Mouse (Mus musculus) heart, embryonic 10.5 days (tissue): ENCODE results near the gene Supt6. TPM values are rescaled to one million over a fixed set of nuclear protein-coding genes. Genes with fewer than 3 reads are reported as not detected.
"Not testable (repeated sequence)": the region's sequence is repeated elsewhere in the genome, so short reads cannot be mapped to it uniquely, and the experiment has no call there.

ENCODE experiments used
- DNase-seq: peaks from one replicate; pipeline ENCODE4 v3.0.0-alpha.2; 2017; ENCODE audit warnings: low spot score
- H3K27ac ChIP-seq: fragments of 300-500 bp; sonication (generic); 2 replicates; pipeline ENCODE4 v1.5.1; 2016; ENCODE audit warnings: mild to moderate bottlenecking
- H3K27me3 ChIP-seq: fragments of 300-500 bp; sonication (generic); 2 replicates; pipeline ENCODE4 v1.6.1; 2016; ENCODE audit warnings: mild to moderate bottlenecking; ENCODE audit not compliant: poor library complexity, insufficient read depth, severe bottlenecking
- H3K36me3 ChIP-seq: fragments of 300-500 bp; sonication (generic); 2 replicates; pipeline ENCODE4 v1.6.1; 2016; ENCODE audit warnings: mild to moderate bottlenecking, moderate library complexity
- H3K4me1 ChIP-seq: fragments of 300-500 bp; sonication (generic); 2 replicates; pipeline ENCODE4 v1.6.1; 2016; ENCODE audit warnings: mild to moderate bottlenecking
- H3K4me3 ChIP-seq: fragments of 300-500 bp; sonication (generic); 2 replicates; pipeline ENCODE4 v1.5.1; 2016; ENCODE audit warnings: mild to moderate bottlenecking, moderate library complexity
- H3K9me3 ChIP-seq: fragments of 300-500 bp; sonication (generic); 2 replicates; pipeline ENCODE4 v1.6.1; 2016; ENCODE audit warnings: mild to moderate bottlenecking, moderate library complexity
- WGBS: fragments of 180-500 bp; shearing (Covaris S2); methylation state at CpG from one replicate; pipeline ENCODE4 v1.1.7; 2016; 5-methylcytosine and 5-hydroxymethylcytosine counted together
- polyA plus RNA-seq: library from polyadenylated mRNA; unstranded; fragments of >200 nt; fragmentation: Nextera tagmentation; extraction: Ambion mirVana; gene quantifications from 2 replicates; pipeline ENCODE4 v1.2.1, GENCODE M21; 2016

Supt6 gene
- polyA plus RNA-seq, 1 experiment from 2014 or later = 29.1 TPM

- no peaks in the 10 kb centered on the region for H3K27me3 ChIP-seq
- H3K4me3 ChIP-seq = peak within 1 kb of the TSS; percentile 87
- DNase-seq = peak; percentile 92
- H3K27ac ChIP-seq = peak within 1 kb of the TSS; percentile 99
- H3K36me3 ChIP-seq = peaks cover 29% of the 10 kb centered on the region
- WGBS = under 1% methylated on average over 79 of the region's 80 CpGs
- no peaks in the 10 kb centered on the region for H3K9me3 ChIP-seq
- H3K4me1 ChIP-seq = peaks cover 28% of the 10 kb centered on the region
These were observed 57.2 kb downstream of the Supt6 start, which contains the start of gene Rab34 for GRCm38 (mm10) chr11:78188331-78189233. Gene Rab34 (plus strand): TSS chr11:78188430.

- 94% methylated on average over 6 of the region's 6 CpGs for WGBS
- Histone ChIP-seq H3K4me3 (0 out of 2 replicates have a peak overlapping the region, but pooled peaks have one; percentile 92), H3K4me1 (peaks cover 49% of the 10 kb centered on the region), H3K36me3 (peaks cover 26% of the 10 kb centered on the region)
- not testable (repeated sequence) for H3K9me3 ChIP-seq, H3K27ac ChIP-seq, H3K27me3 ChIP-seq, DNase-seq
These were observed 61.1 kb downstream of the Supt6 start for GRCm38 (mm10) chr11:78184702-78185101.

GRCm38 (mm10) chr11:78183884-78184514 lies 61.8 kb downstream of the Supt6 start:
- DNase-seq = no peak
- Histone ChIP-seq H3K4me3 (peak overlapping the region; percentile 92), H3K27ac (peak overlapping the region; percentile 96)

GRCm38 (mm10) chr11:78182961-78183844 lies 62.6 kb downstream of the Supt6 start, which contains the start of gene Rpl23a:
Gene Rpl23a (minus strand): TSS chr11:78183584.
- WGBS = under 1% methylated on average over 38 of the region's 38 CpGs

More at GRCm38 (mm10) chr11:78183884-78184514, 61.8 kb downstream of the Supt6 start:
- WGBS = 43% methylated on average over 10 of the region's 10 CpGs
- peaks cover 48% of the 10 kb centered on the region for H3K4me1 ChIP-seq
- H3K27me3 ChIP-seq = no peaks in the 10 kb centered on the region
- H3K9me3 ChIP-seq = no peaks in the 10 kb centered on the region
- H3K36me3 ChIP-seq = peaks cover 31% of the 10 kb centered on the region

GRCm38 (mm10) chr11:78182450-78182849 lies 63.3 kb downstream of the Supt6 start:
- Histone ChIP-seq H3K27ac (peak overlapping the region; percentile 96), H3K4me3 (peak overlapping the region; percentile 92), H3K36me3 (peaks cover 31% of the 10 kb centered on the region), H3K27me3 (no peaks in the 10 kb centered on the region), H3K4me1 (peaks cover 51% of the 10 kb centered on the region), H3K9me3 (no peaks in the 10 kb centered on the region)
- no peak for DNase-seq
- 3% methylated on average over 7 of the region's 7 CpGs for WGBS

More at GRCm38 (mm10) chr11:78182961-78183844, 62.6 kb downstream of the Supt6 start, which contains the start of gene Rpl23a:
- H3K27ac ChIP-seq = peak within 1 kb of the TSS; percentile 96
- peaks cover 49% of the 10 kb centered on the region for H3K4me1 ChIP-seq
- peak; percentile 94 for DNase-seq
- peaks cover 31% of the 10 kb centered on the region for H3K36me3 ChIP-seq
- peak within 1 kb of the TSS; percentile 92 for H3K4me3 ChIP-seq
- H3K27me3 ChIP-seq = no peaks in the 10 kb centered on the region
- H3K9me3 ChIP-seq = no peaks in the 10 kb centered on the region

- WGBS = 41% methylated on average over 2 of the region's 2 CpGs
- no peak for DNase-seq
- 0 out of 2 replicates have a peak overlapping the region, but pooled peaks have one; percentile 22 for H3K27ac ChIP-seq
These were observed 63.9 kb downstream of the Supt6 start for GRCm38 (mm10) chr11:78181830-78182357.

GRCm38 (mm10) chr11:78180081-78180761 lies 65.6 kb downstream of the Supt6 start:
- H3K9me3 ChIP-seq = no peaks in the 10 kb centered on the region
- peaks cover 31% of the 10 kb centered on the region for H3K36me3 ChIP-seq
- H3K4me1 ChIP-seq = peaks cover 57% of the 10 kb centered on the region
- peak overlapping the region; percentile 76 for H3K4me3 ChIP-seq
- no peak for DNase-seq
- no peak overlapping the region for H3K27ac ChIP-seq
- H3K27me3 ChIP-seq = no peaks in the 10 kb centered on the region
- WGBS = 62% methylated on average over 6 of the region's 6 CpGs

More at GRCm38 (mm10) chr11:78181830-78182357, 63.9 kb downstream of the Supt6 start:
- Histone ChIP-seq H3K27me3 (no peaks in the 10 kb centered on the region), H3K36me3 (peaks cover 31% of the 10 kb centered on the region), H3K4me3 (peak overlapping the region; percentile 92), H3K9me3 (no peaks in the 10 kb centered on the region), H3K4me1 (peaks cover 52% of the 10 kb centered on the region)

- no peak for DNase-seq
- H3K27me3 ChIP-seq = no peaks in the 10 kb centered on the region
- WGBS = 25% methylated on average over 8 of the region's 8 CpGs
- peaks cover 31% of the 10 kb centered on the region for H3K36me3 ChIP-seq
- H3K27ac ChIP-seq = peak overlapping the region; percentile 94
- peak overlapping the region; percentile 76 for H3K4me3 ChIP-seq
- peaks cover 59% of the 10 kb centered on the region for H3K4me1 ChIP-seq
- H3K9me3 ChIP-seq = no peaks in the 10 kb centered on the region
These were observed 66.3 kb downstream of the Supt6 start for GRCm38 (mm10) chr11:78179438-78179999.

GRCm38 (mm10) chr11:78178859-78179437 lies 66.8 kb downstream of the Supt6 start:
- no peaks in the 10 kb centered on the region for H3K27me3 ChIP-seq
- 1% methylated on average over 29 of the region's 29 CpGs for WGBS

GRCm38 (mm10) chr11:78177903-78178858 lies 67.6 kb downstream of the Supt6 start:
- Histone ChIP-seq H3K27ac (peak overlapping the region; percentile 94), H3K27me3 (no peaks in the 10 kb centered on the region), H3K4me3 (peak overlapping the region; percentile 76), H3K9me3 (no peaks in the 10 kb centered on the region), H3K4me1 (peaks cover 56% of the 10 kb centered on the region), H3K36me3 (peaks cover 31% of the 10 kb centered on the region)
- under 1% methylated on average over 84 of the region's 84 CpGs for WGBS
- DNase-seq = peak; percentile 97

More at GRCm38 (mm10) chr11:78178859-78179437, 66.8 kb downstream of the Supt6 start:
- Histone ChIP-seq H3K4me1 (peaks cover 58% of the 10 kb centered on the region), H3K36me3 (peaks cover 31% of the 10 kb centered on the region), H3K9me3 (no peaks in the 10 kb centered on the region), H3K4me3 (peak overlapping the region; percentile 76), H3K27ac (peak overlapping the region; percentile 94)
- DNase-seq = peak; percentile 89
